Mouse (Mus musculus) ovary, postnatal 14 days (tissue): ENCODE measurements at regions not wholly inside any gene's neighbourhood (a gene's known extent, or its start where the extent isn't known, plus 50 kb on each side); places are given as distances from the start of the nearest gene placed in this dataset.
"Not testable (repeated sequence)": the region's sequence is repeated elsewhere in the genome, so short reads cannot be mapped to it uniquely, and the experiment has no call there.

Source experiments
- DNase-seq: peaks from one replicate; pipeline ENCODE4 v3.0.0; 2022; ENCODE audit warnings: low spot score

GRCm38 (mm10) chr6:6387571-6387970 is 170.6 kb upstream of the Slc25a13 start:
- DNase-seq, result no peak

- no peak for DNase-seq
Measured at GRCm38 (mm10) chr6:6384971-6385370, 168.0 kb upstream of the Slc25a13 start.

- DNase-seq, result no peak
Measured at GRCm38 (mm10) chr6:6384441-6384840, 167.5 kb upstream of the Slc25a13 start.

GRCm38 (mm10) chr6:6372421-6372820 is 155.4 kb upstream of the Slc25a13 start:
- no peak for DNase-seq

GRCm38 (mm10) chr6:6371444-6372093 is 154.6 kb upstream of the Slc25a13 start:
- DNase-seq, result no peak

- no peak for DNase-seq
Measured at GRCm38 (mm10) chr6:6364037-6364436, 147.1 kb upstream of the Slc25a13 start.

GRCm38 (mm10) chr6:6362678-6363354 is 145.8 kb upstream of the Slc25a13 start:
- DNase-seq, result no peak

- DNase-seq, result not testable (repeated sequence)
Measured at GRCm38 (mm10) chr6:6361181-6361580, 144.2 kb upstream of the Slc25a13 start.

- DNase-seq, result no peak
Measured at GRCm38 (mm10) chr6:6357477-6357876, 140.5 kb upstream of the Slc25a13 start.

GRCm38 (mm10) chr6:6356967-6357366 is 140.0 kb upstream of the Slc25a13 start:
- no peak for DNase-seq

GRCm38 (mm10) chr6:6335251-6335650 is 118.3 kb upstream of the Slc25a13 start:
- DNase-seq, result no peak

- DNase-seq, result no peak
Measured at GRCm38 (mm10) chr6:6330271-6330670, 113.3 kb upstream of the Slc25a13 start.

GRCm38 (mm10) chr6:6325516-6325915 is 108.5 kb upstream of the Slc25a13 start:
- DNase-seq, result no peak

GRCm38 (mm10) chr6:6316725-6317124 is 99.8 kb upstream of the Slc25a13 start:
- DNase-seq, result no peak

- DNase-seq, result no peak
Measured at GRCm38 (mm10) chr6:6313171-6313570, 96.2 kb upstream of the Slc25a13 start.

- no peak for DNase-seq
Measured at GRCm38 (mm10) chr6:6310213-6310612, 93.2 kb upstream of the Slc25a13 start.

GRCm38 (mm10) chr6:6307618-6308017 is 90.6 kb upstream of the Slc25a13 start:
- no peak for DNase-seq

- no peak for DNase-seq
Measured at GRCm38 (mm10) chr6:6303767-6304166, 86.8 kb upstream of the Slc25a13 start.

GRCm38 (mm10) chr6:6301001-6301510 is 84.1 kb upstream of the Slc25a13 start:
- DNase-seq, result no peak

- DNase-seq, result no peak
Measured at GRCm38 (mm10) chr6:6298867-6299852, 82.2 kb upstream of the Slc25a13 start.

GRCm38 (mm10) chr6:6295551-6295950 is 78.6 kb upstream of the Slc25a13 start:
- not testable (repeated sequence) for DNase-seq

- DNase-seq, result no peak
Measured at GRCm38 (mm10) chr6:6291781-6292180, 74.8 kb upstream of the Slc25a13 start.
